Mouse (Mus musculus) brain, embryonic 18.5 days (tissue): ENCODE measurements around the gene Nrl.
A peak's percentile ranks its signal among the peaks of the same experiment; 100 is the strongest.

ENCODE experiments used
- DNase-seq: peaks from one replicate; pipeline ENCODE4 v3.0.0-alpha.2; 2012; ENCODE audit warnings: low read depth, low spot score

Gene Nrl

GRCm38 (mm10) chr14:55536116-55536745 is 11.4 kb upstream of the Nrl start:
- no peak for DNase-seq

- DNase-seq: no peak
These were observed 3.2 kb upstream of the Nrl start for GRCm38 (mm10) chr14:55527940-55528339.

- no peak for DNase-seq
These were observed 1.9 kb upstream of the Nrl start for GRCm38 (mm10) chr14:55526674-55527073.

GRCm38 (mm10) chr14:55524062-55524461 is 719 bp downstream of the Nrl start:
- DNase-seq: no peak

- no peak for DNase-seq
These were observed 4.1 kb downstream of the Nrl start for GRCm38 (mm10) chr14:55520451-55521361.

- DNase-seq: no peak
These were observed 5.2 kb downstream of the Nrl start for GRCm38 (mm10) chr14:55519604-55520003.

- no peak for DNase-seq
These were observed 5.9 kb downstream of the Nrl start for GRCm38 (mm10) chr14:55518897-55519296.

- no peak for DNase-seq
These were observed 8.9 kb downstream of the Nrl start for GRCm38 (mm10) chr14:55515846-55516245.

- no peak for DNase-seq
These were observed 10.9 kb downstream of the Nrl start for GRCm38 (mm10) chr14:55513927-55514326.

- no peak for DNase-seq
These were observed 13.7 kb downstream of the Nrl start for GRCm38 (mm10) chr14:55511037-55511436.

- no peak for DNase-seq
These were observed 14.6 kb downstream of the Nrl start, which contains the start of gene Cpne6 for GRCm38 (mm10) chr14:55510125-55510731. Cpne6 (plus strand) TSS chr14:55510445.

- DNase-seq: no peak
These were observed 15.2 kb downstream of the Nrl start for GRCm38 (mm10) chr14:55509540-55509939.

GRCm38 (mm10) chr14:55507801-55508200 is 17.0 kb downstream of the Nrl start:
- DNase-seq: no peak

- DNase-seq: no peak
These were observed 19.2 kb downstream of the Nrl start for GRCm38 (mm10) chr14:55505612-55506011.

GRCm38 (mm10) chr14:55497449-55497821 is 27.3 kb downstream of the Nrl start:
- DNase-seq: no peak

GRCm38 (mm10) chr14:55496761-55497448 is 27.9 kb downstream of the Nrl start:
- no peak for DNase-seq

GRCm38 (mm10) chr14:55495509-55496240 is 29.1 kb downstream of the Nrl start:
- DNase-seq: no peak

- no peak for DNase-seq
These were observed 32.7 kb downstream of the Nrl start for GRCm38 (mm10) chr14:55492103-55492502.

- no peak for DNase-seq
These were observed 33.4 kb downstream of the Nrl start for GRCm38 (mm10) chr14:55491291-55491833.

GRCm38 (mm10) chr14:55490361-55491201 is 34.2 kb downstream of the Nrl start, which contains the start of gene Carmil3:
Carmil3 (plus strand) TSS chr14:55490651.
- peak; percentile 89 for DNase-seq
